Mouse (Mus musculus) heart, embryonic 16.5 days (tissue): Measurements from ENCODE around the gene Zzef1. TPM values are rescaled to one million over a fixed set of nuclear protein-coding genes. Genes with fewer than 3 reads are reported as not detected.

Experiments
- ATAC-seq: fragments of 200-750 bp; cut with Nextera tagmentation; replicated peaks from 2 replicates; pipeline ENCODE4 v1.8.0; 2017; ENCODE audit warnings: moderate number of reproducible peaks; ENCODE audit not compliant: insufficient read depth, low FRiP score; ENCODE audit errors: extremely low read depth
- H3K27ac ChIP-seq: fragments of 300-500 bp; sonication (generic); 2 replicates; pipeline ENCODE4 v1.5.1; 2014; ENCODE audit warnings: mild to moderate bottlenecking, low read length, control low read depth, moderate library complexity
- H3K27me3 ChIP-seq: fragments of 300-500 bp; sonication (generic); 2 replicates; pipeline ENCODE4 v1.6.1; 2014; ENCODE audit warnings: low read length, mixed read lengths; ENCODE audit not compliant: control insufficient read depth, insufficient read depth
- H3K36me3 ChIP-seq: fragments of 300-500 bp; sonication (generic); 2 replicates; pipeline ENCODE4 v1.6.1; 2014; ENCODE audit not compliant: control insufficient read depth, insufficient read depth
- H3K4me1 ChIP-seq: fragments of 300-500 bp; sonication (generic); 2 replicates; pipeline ENCODE4 v1.6.1; 2014; ENCODE audit warnings: low read length, mixed read lengths; ENCODE audit not compliant: control insufficient read depth, insufficient read depth
- H3K4me2 ChIP-seq: fragments of 300-500 bp; sonication (generic); 2 replicates; pipeline ENCODE4 v1.6.1; 2014; ENCODE audit warnings: low read depth, mild to moderate bottlenecking, control low read depth, low read length
- H3K4me3 ChIP-seq: fragments of 300-500 bp; sonication (generic); 2 replicates; pipeline ENCODE4 v1.5.1; 2014; ENCODE audit warnings: mild to moderate bottlenecking, control low read depth, low read length
- H3K9ac ChIP-seq: fragments of 300-500 bp; sonication (generic); 2 replicates; pipeline ENCODE4 v1.6.1; 2014; ENCODE audit warnings: low read length, control low read depth
- H3K9me3 ChIP-seq: fragments of 300-500 bp; sonication (generic); replicated peaks from 2 replicates; pipeline ENCODE4 v1.6.1; 2016; ENCODE audit warnings: low read length; ENCODE audit not compliant: control insufficient read depth
- WGBS: fragments of 180-500 bp; shearing (Covaris S2); extraction: QIAGEN DNeasy Blood & Tissue Kit; methylation state at CpG from one replicate; pipeline ENCODE4 v1.1.7; 2014; 5-methylcytosine and 5-hydroxymethylcytosine counted together
- polyA plus RNA-seq: library from polyadenylated mRNA; unstranded; fragments of >200 nt; fragmentation: Nextera tagmentation; extraction: Ambion mirVana; gene quantifications from 2 replicates; pipeline ENCODE4 v1.2.1, GENCODE M21; 2015

Gene Zzef1
- polyA plus RNA-seq, 1 experiment from 2014 or later = 7.8 TPM

DNA sequence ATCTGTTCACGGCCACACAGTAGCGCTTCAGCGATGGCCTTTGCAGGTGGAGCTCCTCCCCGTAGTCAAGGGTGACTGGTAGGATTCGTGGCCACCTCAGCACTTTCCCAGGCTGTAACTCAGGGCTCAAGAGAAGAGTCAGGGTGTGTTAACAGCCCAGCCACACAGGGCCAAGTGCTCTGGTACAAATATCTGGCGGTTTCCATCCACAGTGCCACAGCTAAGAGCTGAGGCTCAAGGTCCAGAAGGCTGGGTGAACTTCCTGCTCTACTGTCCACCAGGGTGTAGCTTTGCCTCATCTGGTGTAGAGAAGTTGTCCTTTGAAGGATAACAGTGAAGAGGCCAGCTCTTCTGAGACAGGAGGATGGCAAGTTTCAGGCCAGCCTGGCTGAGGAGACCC is 156.7 kb downstream of the Zzef1 start:
- Histone ChIP-seq H3K36me3 (no peaks in the 10 kb centered on the region), H3K27me3 (no peaks in the 10 kb centered on the region), H3K27ac (peak overlapping the region; percentile 50), H3K4me3 (no peak overlapping the region), H3K4me2 (no peak overlapping the region), H3K9me3 (no peaks in the 10 kb centered on the region), H3K9ac (no peak overlapping the region), H3K4me1 (peaks cover 35% of the 10 kb centered on the region)
- no peak for ATAC-seq
- WGBS = 83% methylated on average over 6 of the region's 6 CpGs

GRCm38 (mm10) chr11:72953116-72953439 is 157.1 kb downstream of the Zzef1 start:
- WGBS = 70% methylated on average over 1 of the region's 1 CpGs
- Histone ChIP-seq H3K4me2 (no peak overlapping the region), H3K36me3 (no peaks in the 10 kb centered on the region), H3K4me3 (no peak overlapping the region), H3K9me3 (no peaks in the 10 kb centered on the region), H3K4me1 (peaks cover 35% of the 10 kb centered on the region), H3K9ac (no peak overlapping the region), H3K27ac (peak overlapping the region; percentile 50), H3K27me3 (no peaks in the 10 kb centered on the region)
- ATAC-seq = no peak

DNA sequence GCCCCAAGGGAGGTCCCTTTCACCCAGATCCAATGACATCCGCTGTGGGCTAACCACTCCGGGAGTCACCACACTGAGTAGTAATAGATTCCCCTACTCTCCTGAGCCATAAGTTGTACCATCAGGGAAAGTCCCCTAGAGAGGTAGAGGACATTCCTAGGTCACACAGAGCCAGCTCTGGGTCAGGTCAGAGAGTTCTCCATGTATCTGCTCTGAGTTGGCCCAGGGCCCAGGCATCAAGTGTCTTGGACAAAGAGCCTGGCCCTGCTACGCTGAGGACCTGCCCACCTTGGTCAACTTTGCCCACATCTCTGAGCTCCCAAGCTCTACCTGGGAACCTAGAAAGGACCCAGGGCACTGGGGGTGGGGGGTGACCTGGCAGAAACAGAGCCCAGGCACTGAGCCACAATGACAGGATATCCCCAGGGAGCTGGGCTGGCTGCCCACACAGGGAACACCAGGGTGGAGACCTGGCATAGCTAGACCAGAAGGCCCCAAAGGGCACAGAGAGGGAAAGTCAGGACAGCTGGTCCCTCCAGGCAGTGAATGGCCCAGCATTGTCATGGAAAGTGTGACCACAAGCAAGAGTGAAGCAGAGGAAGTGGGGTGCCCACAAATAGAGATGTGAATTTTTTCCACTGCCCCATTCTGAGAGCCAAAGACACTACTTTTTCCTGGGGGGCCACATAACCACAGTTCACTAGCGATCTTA is 157.6 kb downstream of the Zzef1 start:
- 61% methylated on average over 4 of the region's 4 CpGs for WGBS
- peak overlapping the region; percentile 50 for H3K27ac ChIP-seq
- peaks cover 35% of the 10 kb centered on the region for H3K4me1 ChIP-seq
- no peaks in the 10 kb centered on the region for H3K27me3 ChIP-seq
- H3K9me3 ChIP-seq = no peaks in the 10 kb centered on the region
- ATAC-seq = peak; percentile 65
- H3K4me2 ChIP-seq = no peak overlapping the region
- H3K9ac ChIP-seq = no peak overlapping the region
- H3K36me3 ChIP-seq = no peaks in the 10 kb centered on the region
- no peak overlapping the region for H3K4me3 ChIP-seq

- ATAC-seq = no peak
These were observed 158.2 kb downstream of the Zzef1 start for GRCm38 (mm10) chr11:72954216-72954615.

GRCm38 (mm10) chr11:72955339-72955974 is 159.4 kb downstream of the Zzef1 start:
- WGBS = 44% methylated on average over 5 of the region's 5 CpGs
- peak; percentile 46; the same call in 1 of the 2 replicates for ATAC-seq
- peaks cover 35% of the 10 kb centered on the region for H3K4me1 ChIP-seq

More at GRCm38 (mm10) chr11:72954216-72954615, 158.2 kb downstream of the Zzef1 start:
- Histone ChIP-seq H3K4me2 (no peak overlapping the region), H3K27ac (no peak overlapping the region), H3K4me3 (no peak overlapping the region), H3K4me1 (peaks cover 35% of the 10 kb centered on the region), H3K9ac (no peak overlapping the region), H3K9me3 (no peaks in the 10 kb centered on the region), H3K36me3 (no peaks in the 10 kb centered on the region), H3K27me3 (peaks cover 3% of the 10 kb centered on the region)
- WGBS = 88% methylated on average over 4 of the region's 4 CpGs

GRCm38 (mm10) chr11:72957318-72957717 is 161.3 kb downstream of the Zzef1 start:
- no peaks in the 10 kb centered on the region for H3K9me3 ChIP-seq
- no peak overlapping the region for H3K4me3 ChIP-seq
- no peak overlapping the region for H3K9ac ChIP-seq
- no peaks in the 10 kb centered on the region for H3K36me3 ChIP-seq
- H3K4me2 ChIP-seq = no peak overlapping the region
- H3K27me3 ChIP-seq = peaks cover 15% of the 10 kb centered on the region
- WGBS = 41% methylated on average over 2 of the region's 2 CpGs
- H3K27ac ChIP-seq = no peak overlapping the region
- no peak for ATAC-seq
- peaks cover 31% of the 10 kb centered on the region for H3K4me1 ChIP-seq

More at GRCm38 (mm10) chr11:72955339-72955974, 159.4 kb downstream of the Zzef1 start:
- H3K4me2 ChIP-seq = no peak overlapping the region
- H3K9ac ChIP-seq = no peak overlapping the region
- H3K4me3 ChIP-seq = no peak overlapping the region
- peaks cover 7% of the 10 kb centered on the region for H3K27me3 ChIP-seq
- no peaks in the 10 kb centered on the region for H3K36me3 ChIP-seq
- peak overlapping the region; percentile 11; the same call in 1 of the 2 replicates for H3K27ac ChIP-seq
- no peaks in the 10 kb centered on the region for H3K9me3 ChIP-seq

DNA sequence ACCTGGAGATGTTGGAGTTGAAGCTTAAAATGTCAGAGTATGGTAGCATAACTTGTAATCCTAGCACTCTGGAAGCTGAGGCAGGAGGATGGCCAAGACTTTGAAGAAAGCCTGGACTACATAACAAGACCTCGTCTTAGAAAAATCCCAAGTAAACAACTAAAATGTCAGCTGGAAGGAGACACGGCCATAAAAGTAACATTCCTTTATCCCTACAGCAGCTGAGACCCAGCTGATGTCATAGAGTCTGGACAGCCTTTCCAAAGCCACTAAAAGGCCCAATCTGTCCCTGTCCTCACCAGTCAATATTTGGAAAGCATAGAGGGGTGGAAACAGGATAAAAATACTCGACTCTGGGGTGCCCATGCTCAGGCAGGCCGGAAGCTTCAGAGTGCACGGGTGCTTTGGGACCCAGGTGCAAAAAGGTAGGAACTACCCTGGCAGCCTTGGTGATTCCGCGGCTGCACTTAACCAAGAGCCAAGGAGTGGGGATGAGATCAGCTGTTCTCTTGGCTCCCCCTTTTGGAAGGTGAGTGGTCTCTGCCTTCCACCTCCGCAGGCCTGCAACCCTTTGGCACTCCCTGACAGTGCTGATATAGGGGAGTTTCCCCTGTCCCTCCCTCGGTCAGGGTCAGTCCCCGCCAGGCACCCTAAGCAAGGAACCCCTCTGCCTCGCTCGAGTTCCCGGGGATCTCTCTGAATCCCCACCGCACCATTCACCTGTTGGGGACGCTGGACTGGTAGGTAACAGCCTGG is 164.1 kb downstream of the Zzef1 start:
- H3K36me3 ChIP-seq = no peaks in the 10 kb centered on the region
- no peak overlapping the region for H3K4me3 ChIP-seq
- WGBS = 17% methylated on average over 15 of the region's 15 CpGs
- peaks cover 21% of the 10 kb centered on the region for H3K4me1 ChIP-seq
- H3K9ac ChIP-seq = no peak overlapping the region
- peaks cover 15% of the 10 kb centered on the region for H3K27me3 ChIP-seq
- H3K9me3 ChIP-seq = no peaks in the 10 kb centered on the region
- H3K27ac ChIP-seq = no peak overlapping the region
- H3K4me2 ChIP-seq = no peak overlapping the region
- ATAC-seq = no peak

DNA sequence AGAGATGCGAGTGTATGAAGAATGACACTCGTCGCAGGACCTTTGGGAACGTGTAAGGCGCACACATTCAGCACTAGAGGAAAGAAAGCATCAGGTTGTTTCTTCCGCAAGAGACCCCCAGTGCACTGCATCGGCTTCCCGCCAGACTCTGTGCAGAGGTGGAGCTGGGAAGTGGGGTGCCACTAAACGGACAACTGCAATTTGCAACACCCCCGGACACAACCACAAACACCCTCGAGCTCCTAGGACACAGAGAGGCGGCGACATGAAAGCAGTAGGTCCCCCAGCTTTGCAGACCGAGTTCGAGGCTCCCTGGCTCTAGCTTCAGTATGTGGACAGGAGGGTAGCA is 164.7 kb downstream of the Zzef1 start:
- no peaks in the 10 kb centered on the region for H3K9me3 ChIP-seq
- no peak overlapping the region for H3K27ac ChIP-seq
- H3K4me1 ChIP-seq = peaks cover 23% of the 10 kb centered on the region
- no peaks in the 10 kb centered on the region for H3K36me3 ChIP-seq
- peak overlapping the region; percentile 57 for H3K4me3 ChIP-seq
- H3K27me3 ChIP-seq = peaks cover 15% of the 10 kb centered on the region
- WGBS = 4% methylated on average over 15 of the region's 15 CpGs
- ATAC-seq = 0 out of 2 replicates have a peak, but pooled peaks have one; percentile 1
- H3K9ac ChIP-seq = no peak overlapping the region
- H3K4me2 ChIP-seq = peak overlapping the region; percentile 74
